Mouse (Mus musculus) layer of hippocampus, postnatal 36 days (tissue): Measurements from ENCODE around the gene Evi2b. TPM values are rescaled to one million over a fixed set of nuclear protein-coding genes. Genes with fewer than 3 reads are reported as not detected.

Source experiments
- DNase-seq, 2 experiments: peaks; one replicate each; pipeline ENCODE4 v3.0.0; 2022
- total RNA-seq, 2 experiments: library from RNA; stranded (reverse); gene quantifications; 2 replicates each; pipeline ENCODE4 v1.2.3; 2021

Gene Evi2b
- total RNA-seq = under 1 TPM; 0.42 to 0.61 TPM

GRCm38 (mm10) chr11:79523560-79524309 is at the start of gene Evi2b:
Evi2b (minus strand) TSS chr11:79523762.
- DNase-seq = no peak

DNA sequence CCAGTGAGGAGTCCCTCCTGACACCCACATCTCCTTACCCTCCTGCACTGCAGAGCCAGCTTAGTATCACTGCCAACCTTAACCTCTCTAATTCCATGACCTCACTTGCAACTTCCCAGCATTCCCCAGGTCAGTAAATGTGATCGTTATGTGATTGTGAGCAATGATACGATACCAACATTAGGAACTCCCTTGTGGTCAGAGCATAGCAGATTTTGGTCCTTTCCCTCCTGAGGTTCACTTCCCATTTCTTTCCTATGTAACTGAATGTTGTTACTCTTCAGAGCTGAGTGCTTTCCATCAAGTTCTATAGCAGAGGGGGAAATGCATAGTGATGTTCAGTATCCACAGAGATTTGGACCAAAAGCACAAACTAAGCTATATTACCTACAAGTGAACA is 46.8 kb upstream of the Evi2b start:
- no peak for DNase-seq

- DNase-seq = no peak
These were observed 44.8 kb upstream of the Evi2b start for GRCm38 (mm10) chr11:79568197-79568911.

DNA sequence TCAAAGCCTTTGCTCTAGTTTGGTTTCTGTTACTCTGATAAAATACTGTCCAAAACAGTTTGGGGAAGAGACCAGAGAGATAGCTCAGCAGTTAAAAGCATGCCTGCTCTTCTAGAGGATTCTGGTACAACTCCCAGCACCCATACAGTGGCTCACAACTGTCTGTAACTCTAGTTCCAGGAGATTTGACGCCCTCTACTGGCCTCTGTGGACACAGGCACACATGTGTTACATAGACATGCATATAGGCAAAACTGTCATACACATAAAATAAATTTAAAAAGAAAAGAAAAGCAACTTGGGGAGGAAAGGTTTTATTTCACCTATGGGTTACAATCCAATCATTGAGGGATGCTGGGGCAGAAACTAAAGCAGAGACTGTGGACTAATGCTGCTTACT is 43.4 kb upstream of the Evi2b start:
- DNase-seq = no peak

GRCm38 (mm10) chr11:79563493-79563892 is 39.9 kb upstream of the Evi2b start:
- DNase-seq = no peak

- no peak for DNase-seq
These were observed 37.0 kb upstream of the Evi2b start for GRCm38 (mm10) chr11:79560536-79560935.

GRCm38 (mm10) chr11:79552622-79553021 is 29.1 kb upstream of the Evi2b start:
- no peak for DNase-seq

- DNase-seq = no peak
These were observed 12.7 kb upstream of the Evi2b start for GRCm38 (mm10) chr11:79536293-79536692.

DNA sequence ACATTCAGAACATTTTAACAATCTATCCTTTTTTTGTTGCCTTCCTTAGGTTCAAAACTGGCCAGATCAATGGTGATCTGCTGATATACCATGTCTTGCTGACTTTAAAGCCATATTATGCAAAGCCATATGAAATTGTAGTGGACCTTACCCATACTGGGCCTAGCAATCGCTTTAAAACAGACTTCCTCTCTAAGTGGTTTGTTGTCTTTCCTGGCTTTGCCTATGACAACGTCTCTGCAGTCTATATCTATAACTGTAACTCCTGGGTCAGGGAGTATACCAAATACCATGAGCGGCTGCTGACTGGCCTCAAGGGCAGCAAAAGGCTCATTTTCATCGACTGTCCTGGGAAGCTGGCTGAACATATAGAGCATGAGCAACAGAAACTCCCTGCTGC is 12.0 kb upstream of the Evi2b start:
- no peak for DNase-seq

GRCm38 (mm10) chr11:79533950-79534690 is 10.6 kb upstream of the Evi2b start:
- DNase-seq = peak in 1 of 2 experiments; percentile 19

- DNase-seq = no peak
These were observed 9.7 kb upstream of the Evi2b start for GRCm38 (mm10) chr11:79533311-79533710.

GRCm38 (mm10) chr11:79531485-79531884 is 7.9 kb upstream of the Evi2b start:
- DNase-seq = no peak

- no peak for DNase-seq
These were observed 7.2 kb upstream of the Evi2b start for GRCm38 (mm10) chr11:79530774-79531173.

DNA sequence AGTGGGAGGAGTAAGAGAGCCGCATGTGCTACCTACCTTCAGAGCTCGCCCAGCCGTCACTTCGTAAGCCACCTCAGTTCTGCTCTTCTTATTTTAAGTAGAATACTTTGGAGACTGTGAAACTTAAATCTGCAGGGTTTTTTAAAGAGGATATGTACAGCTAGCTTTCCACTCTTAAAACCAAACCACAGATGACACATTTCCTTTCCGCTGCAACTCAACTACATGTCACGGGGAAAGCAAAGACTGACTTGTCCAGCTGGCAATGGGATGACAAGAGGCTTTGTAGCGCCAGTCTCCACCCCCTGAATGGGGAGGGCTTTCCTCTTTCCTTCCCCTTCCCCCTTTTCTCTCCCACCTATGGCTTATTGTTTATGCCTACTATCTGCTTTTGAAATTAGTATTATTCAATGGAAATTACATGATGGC is 6.8 kb upstream of the Evi2b start, which contains the start of the genes Evi2 and Evi2a:
Gene Evi2, minus strand, starts transcription at position 257 of the 429 bp plus-strand sequence.
Gene Evi2a, minus strand, starts transcription at position 277 of the 429 bp plus-strand sequence.
- peak in 1 of 2 experiments; percentile 24 for DNase-seq

- DNase-seq = no peak
These were observed 6.2 kb upstream of the Evi2b start for GRCm38 (mm10) chr11:79529736-79530135.

GRCm38 (mm10) chr11:79529226-79529625 is 5.7 kb upstream of the Evi2b start:
- DNase-seq = no peak

- no peak for DNase-seq
These were observed 5.0 kb upstream of the Evi2b start for GRCm38 (mm10) chr11:79528601-79529000.

- DNase-seq = no peak
These were observed 4.3 kb upstream of the Evi2b start for GRCm38 (mm10) chr11:79527739-79528384.

DNA sequence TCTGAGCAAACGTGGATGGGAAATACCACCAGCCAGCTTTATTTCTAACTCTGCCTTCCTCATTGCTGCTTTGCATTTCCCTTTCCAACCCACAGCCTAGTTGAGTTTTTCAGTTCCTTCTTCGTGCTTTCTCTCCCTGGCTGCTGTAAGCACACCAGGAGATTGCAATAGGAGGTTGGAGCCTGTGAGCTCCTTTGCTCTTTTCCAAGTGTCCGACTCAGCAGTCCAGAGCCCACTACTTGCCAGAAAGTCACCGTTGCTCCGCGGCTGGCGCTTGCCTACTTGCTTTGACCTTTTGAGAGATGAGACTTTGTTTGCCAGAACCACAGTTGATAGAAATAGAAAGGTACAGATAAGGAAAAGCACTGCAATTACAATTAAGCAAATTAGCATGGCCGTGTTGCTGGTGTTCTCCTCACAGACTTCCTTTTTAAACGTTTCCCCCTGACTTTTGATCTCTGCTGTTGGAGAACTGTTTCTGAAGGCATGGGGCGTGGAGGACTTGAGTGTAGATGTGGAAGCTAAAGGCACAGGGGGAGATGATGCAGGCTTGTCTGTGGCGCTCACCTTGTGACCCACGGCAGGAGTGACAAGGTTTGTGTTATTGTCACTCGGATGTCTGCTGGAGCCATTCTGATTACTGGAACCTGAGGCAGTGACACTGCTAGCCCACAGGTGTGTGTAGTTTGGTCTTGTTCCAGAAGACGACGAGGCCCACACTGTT is 3.6 kb upstream of the Evi2b start:
- no peak for DNase-seq

DNA sequence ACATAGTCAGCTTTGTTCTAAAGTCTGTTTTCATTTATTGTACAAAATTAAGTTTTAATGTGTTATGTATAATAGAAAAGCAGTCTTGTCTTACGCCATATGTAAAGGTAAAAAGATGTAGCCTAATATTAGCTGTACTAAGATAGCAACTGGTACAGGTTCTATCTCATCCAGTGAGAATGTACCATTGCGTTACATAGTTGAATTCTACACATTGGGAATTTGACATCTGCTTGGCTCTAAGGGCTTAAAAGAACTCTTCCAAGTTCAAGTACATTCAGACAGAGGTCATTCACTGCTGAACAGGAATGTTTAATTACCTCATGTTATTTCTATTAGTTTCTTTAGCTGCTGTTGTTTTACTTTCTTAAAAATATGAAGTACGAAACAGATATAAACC is 3.0 kb upstream of the Evi2b start:
- no peak for DNase-seq

DNA sequence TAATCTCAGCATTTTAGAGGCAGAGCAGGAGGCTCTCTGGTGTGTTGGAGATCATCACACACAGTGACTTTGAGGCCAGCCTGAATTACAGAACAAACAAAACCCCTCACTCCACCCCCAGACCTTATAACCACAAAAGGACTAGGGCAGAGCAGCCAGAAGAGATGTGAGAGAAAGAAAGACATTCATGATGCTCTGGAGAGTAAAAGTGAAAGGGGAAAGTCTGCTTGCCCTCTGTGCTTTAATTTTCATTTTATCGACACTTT is 681 bp upstream of the Evi2b start:
- DNase-seq = no peak

DNA sequence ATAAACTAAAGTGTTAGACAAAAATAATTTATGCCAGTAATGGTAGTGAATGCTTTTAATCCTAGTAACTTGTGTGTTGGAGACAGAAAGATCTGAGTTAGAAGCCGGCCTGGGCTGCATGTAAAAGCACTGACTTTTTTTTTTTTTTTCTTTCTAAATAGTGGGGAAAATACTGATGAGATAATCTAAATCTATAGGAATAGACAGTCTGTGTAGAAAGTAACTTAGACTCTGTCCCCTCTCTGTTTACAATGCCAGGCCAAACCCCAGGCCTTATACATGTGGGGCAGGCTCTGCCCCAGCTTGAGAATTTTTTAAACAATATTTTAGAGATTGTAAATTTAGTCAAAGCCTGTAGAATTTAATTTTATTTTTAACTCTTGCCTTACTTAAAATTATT is 618 bp downstream of the Evi2b start:
- DNase-seq = no peak
